Mouse (Mus musculus): ENCODE measurements around the gene Cnn1. TPM values are rescaled to one million over a fixed set of nuclear protein-coding genes. Genes with fewer than 3 reads are reported as not detected.
A peak's percentile ranks its signal among the peaks of the same experiment; 100 is the strongest.

Cnn1 gene
- total and polyA plus RNA-seq, 3 experiments = 0.06 to 0.19 TPM; not detected in 1

DNA sequence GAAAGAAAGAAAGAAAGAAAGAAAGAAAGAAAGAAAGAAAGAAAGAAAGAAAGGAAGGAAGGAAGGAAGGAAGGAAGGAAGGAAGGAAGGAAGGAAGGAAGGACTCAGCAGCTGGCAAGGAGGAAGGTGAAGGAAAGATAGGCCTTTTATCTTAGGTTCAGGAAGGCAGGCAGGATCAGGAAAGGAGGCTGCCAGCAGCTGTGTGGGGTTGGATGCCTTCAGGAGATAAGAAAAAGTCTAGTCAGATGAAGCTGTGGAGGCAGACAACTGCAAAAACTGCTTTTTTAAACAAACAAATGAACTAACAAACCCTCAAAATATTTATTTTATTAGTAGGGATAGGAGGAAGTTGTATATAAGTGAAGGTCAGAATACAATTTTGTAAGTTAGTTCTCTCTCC is 22.5 kb downstream of the Cnn1 start:
- Histone ChIP-seq H3K9ac (ENCODE audit: control insufficient read depth, low read depth, low read length, poor library complexity, severe bottlenecking) (no peak overlapping the region), H3K4me1 (ENCODE audit: control insufficient read depth in 1 of 2, insufficient read depth in 2 of 2, low read length in 2 of 2) (peaks cover 25 to 49% of the 10 kb centered on the region in 2 experiments)
- DNase-seq (ENCODE audit: low read depth, low spot score) = peak; percentile 88
- TF ChIP-seq NRF1 (IDR thresholded peaks at IDR 0.05; ENCODE audit: insufficient read depth, low read depth, low read length, poor library complexity, severe bottlenecking) (no peak), SIN3A (IDR thresholded peaks at IDR 0.05; ENCODE audit: low read length) (peak; percentile 92), TAL1 (IDR thresholded peaks at IDR 0.05; ENCODE audit: low read length) (peak; percentile 88), JUND (IDR thresholded peaks at IDR 0.05; ENCODE audit: low read depth, low read length) (0 out of 2 replicates have a peak, but pooled peaks have one; percentile 38), CHD1 (IDR thresholded peaks at IDR 0.05; ENCODE audit: low read depth, low read length) (no peak), ZNF384 (IDR thresholded peaks at IDR 0.05; ENCODE audit: low read depth, low read length) (peak; percentile 73; the same call in 1 of the 2 replicates), GATA1 (IDR thresholded peaks at IDR 0.05; ENCODE audit: low read depth, low read length) (peak; percentile 98), ETS1 (IDR thresholded peaks at IDR 0.05; ENCODE audit: low read depth, low read length) (peak; percentile 99), MXI1 (IDR thresholded peaks at IDR 0.05; ENCODE audit: low read depth, low read length) (peak; percentile 81), HCFC1 (IDR thresholded peaks at IDR 0.05; ENCODE audit: low read depth, low read length) (peak; percentile 51), E2F4 (IDR thresholded peaks at IDR 0.05; ENCODE audit: borderline replicate concordance, low read depth, low read length) (no peak), BHLHE40 (IDR thresholded peaks at IDR 0.05; ENCODE audit: borderline replicate concordance, low read depth, low read length) (peak; percentile 89), ZC3H11A (IDR thresholded peaks at IDR 0.05; ENCODE audit: low read depth, low read length) (no peak), MYB (IDR thresholded peaks at IDR 0.05; ENCODE audit: low read depth, low read length) (peak; percentile 83), POLR2AphosphoS5 (IDR thresholded peaks at IDR 0.05; ENCODE audit: borderline replicate concordance, low read depth, low read length) (no peak), TCF12 (IDR thresholded peaks at IDR 0.05; ENCODE audit: low read depth, low read length) (peak; percentile 98), SMC3 (IDR thresholded peaks at IDR 0.05; ENCODE audit: low read depth, low read length) (no peak), MAZ (IDR thresholded peaks at IDR 0.05; ENCODE audit: low read depth, low read length) (peak; percentile 75; the same call in 1 of the 2 replicates), KAT2A (conservative IDR thresholded peaks at IDR 0.05; ENCODE audit: low read depth, low read length) (peak; percentile 30; the same call in 1 of the 2 replicates), NELFE (IDR thresholded peaks at IDR 0.05; ENCODE audit: low read depth, low read length) (no peak), USF1 (IDR thresholded peaks at IDR 0.05; ENCODE audit: low read depth, low read length) (no peak), GABPA (IDR thresholded peaks at IDR 0.05; ENCODE audit: low read depth, low read length) (no peak; the same call in 1 of the 2 replicates), MAX (IDR thresholded peaks at IDR 0.05; ENCODE audit: low read length) (no peak), POLR2AphosphoS2 (IDR thresholded peaks at IDR 0.05; ENCODE audit: low read length) (no peak), EP300 (IDR thresholded peaks at IDR 0.05; ENCODE audit: low read depth in 1 of 2, low read length in 2 of 2) (peak; percentile 96), UBTF (IDR thresholded peaks at IDR 0.05; ENCODE audit: borderline replicate concordance, insufficient read depth, low read depth, low read length) (no peak), MEF2A (IDR thresholded peaks at IDR 0.05; ENCODE audit: extremely low read depth, insufficient replicate concordance, low read depth, low read length, poor library complexity, severe bottlenecking) (no peak), POLR2A (IDR thresholded peaks at IDR 0.05; ENCODE audit: control insufficient read depth in 1 of 2, insufficient read depth in 1 of 2, low read depth in 1 of 2, low read length in 2 of 2, poor library complexity in 1 of 2) (no peak), CHD2 (IDR thresholded peaks at IDR 0.05; ENCODE audit: low read length) (no peak; the same call in 1 of the 2 replicates), MYC (IDR thresholded peaks at IDR 0.05; ENCODE audit: low read depth, low read length) (peak; percentile 69; the same call in 1 of the 2 replicates), CTCF (IDR thresholded peaks at IDR 0.05 in 2 of 3, conservative IDR thresholded peaks at IDR 0.05 in 1 of 3; ENCODE audit: control insufficient read depth in 1 of 3, insufficient read depth in 1 of 3, low read depth in 2 of 3, low read length in 3 of 3, poor library complexity in 1 of 3, severe bottlenecking in 1 of 3) (no peak), RCOR1 (IDR thresholded peaks at IDR 0.05; ENCODE audit: low read depth, low read length) (peak; percentile 93), ZMIZ1 (IDR thresholded peaks at IDR 0.05; ENCODE audit: low read depth, low read length) (no peak), TBP (IDR thresholded peaks at IDR 0.05; ENCODE audit: low read depth, low read length) (no peak), ZKSCAN1 (IDR thresholded peaks at IDR 0.05; ENCODE audit: low read depth, low read length) (no peak), MAFK (IDR thresholded peaks at IDR 0.05; ENCODE audit: borderline replicate concordance, low read depth, low read length) (peak; percentile 83), ELF1 (IDR thresholded peaks at IDR 0.05; ENCODE audit: low read depth, low read length) (0 out of 2 replicates have a peak, but pooled peaks have one; percentile 61), RAD21 (IDR thresholded peaks at IDR 0.05; ENCODE audit: low read depth, low read length) (no peak)

More for the DNA sequence above, 22.5 kb downstream of the Cnn1 start:
- H3K4me3 ChIP-seq (ENCODE audit: control insufficient read depth in 1 of 2, insufficient read depth in 1 of 2, low read depth in 2 of 2, low read length in 2 of 2) = no peak overlapping the region
- H3K9me3 ChIP-seq (replicated peaks; ENCODE audit: insufficient read depth, low read length) = no peaks in the 10 kb centered on the region
- no peaks in the 10 kb centered on the region for H3K27me3 ChIP-seq (ENCODE audit: control insufficient read depth in 1 of 2, insufficient read depth in 2 of 2, low read length in 2 of 2)
- peak overlapping the region; percentile 41 for H3K27ac ChIP-seq (ENCODE audit: control insufficient read depth, low read depth, low read length)
- H3K36me3 ChIP-seq (ENCODE audit: control insufficient read depth in 1 of 2, insufficient read depth in 2 of 2, low read length in 2 of 2) = peaks cover 0 to 29% of the 10 kb centered on the region in 2 experiments; a peak in 2 of 4 replicates
- H3K79me2 ChIP-seq (ENCODE audit: control insufficient read depth, insufficient read depth, low read length, poor library complexity) = peaks cover 4% of the 10 kb centered on the region
